Mouse (Mus musculus) common myeloid progenitor, adult 5-6 weeks (primary cell): Measurements from ENCODE around the gene Irf2bp2. TPM values are rescaled to one million over a fixed set of nuclear protein-coding genes. Genes with fewer than 3 reads are reported as not detected.

ENCODE experiments used
- ATAC-seq: replicated peaks from 2 replicates; pipeline ENCODE4 v1.8.0; 2016; ENCODE audit warnings: low read depth, mild to moderate bottlenecking, moderate TSS enrichment, inconsistent platforms; ENCODE audit not compliant: poor library complexity, severe bottlenecking
- total RNA-seq: library from RNA; stranded (forward); fragments of 200-1000, 187-1606 nt; gene quantifications from 2 replicates; pipeline ENCODE4 v1.2.3, GENCODE M21; 2017

Gene Irf2bp2
- total RNA-seq: 72.3 and 85.4 TPM in 2 replicates

- ATAC-seq: peak; percentile 13
These were observed at the start of gene Irf2bp2 for GRCm38 (mm10) chr8:126593889-126594480. TSS of gene Irf2bp2 (minus strand) at chr8:126593986.

- no peak for ATAC-seq
These were observed 48.9 kb upstream of the Irf2bp2 start for GRCm38 (mm10) chr8:126642665-126643064.

- no peak for ATAC-seq
These were observed 47.9 kb upstream of the Irf2bp2 start for GRCm38 (mm10) chr8:126641568-126642295.

GRCm38 (mm10) chr8:126639161-126639560 lies 45.4 kb upstream of the Irf2bp2 start:
- ATAC-seq: no peak

GRCm38 (mm10) chr8:126638027-126638426 lies 44.2 kb upstream of the Irf2bp2 start:
- ATAC-seq: no peak

- ATAC-seq: no peak
These were observed 40.8 kb upstream of the Irf2bp2 start for GRCm38 (mm10) chr8:126634541-126635048.

GRCm38 (mm10) chr8:126628616-126629015 lies 34.8 kb upstream of the Irf2bp2 start:
- peak; percentile 93 for ATAC-seq

- ATAC-seq: peak; percentile 69
These were observed 32.6 kb upstream of the Irf2bp2 start for GRCm38 (mm10) chr8:126626415-126626814.

- no peak for ATAC-seq
These were observed 28.5 kb upstream of the Irf2bp2 start for GRCm38 (mm10) chr8:126622111-126622795.

- ATAC-seq: 0 out of 2 replicates have a peak, but pooled peaks have one; percentile 26
These were observed 26.9 kb upstream of the Irf2bp2 start for GRCm38 (mm10) chr8:126620721-126621120.

- 0 out of 2 replicates have a peak, but pooled peaks have one; percentile 13 for ATAC-seq
These were observed 25.7 kb upstream of the Irf2bp2 start for GRCm38 (mm10) chr8:126619487-126619886.

- ATAC-seq: no peak
These were observed 23.9 kb upstream of the Irf2bp2 start for GRCm38 (mm10) chr8:126617665-126618064.

GRCm38 (mm10) chr8:126616736-126617135 lies 22.9 kb upstream of the Irf2bp2 start:
- no peak for ATAC-seq

GRCm38 (mm10) chr8:126615765-126616164 lies 22.0 kb upstream of the Irf2bp2 start:
- ATAC-seq: no peak; the same call in 1 of the 2 replicates

GRCm38 (mm10) chr8:126614740-126615132 lies 20.9 kb upstream of the Irf2bp2 start:
- no peak for ATAC-seq

GRCm38 (mm10) chr8:126614062-126614739 lies 20.4 kb upstream of the Irf2bp2 start:
- peak; percentile 67 for ATAC-seq

- ATAC-seq: no peak
These were observed 19.4 kb upstream of the Irf2bp2 start for GRCm38 (mm10) chr8:126613143-126613542.

GRCm38 (mm10) chr8:126612739-126613138 lies 19.0 kb upstream of the Irf2bp2 start:
- no peak for ATAC-seq

- no peak for ATAC-seq
These were observed 16.9 kb upstream of the Irf2bp2 start for GRCm38 (mm10) chr8:126610713-126611112.

GRCm38 (mm10) chr8:126609556-126610263 lies 15.9 kb upstream of the Irf2bp2 start:
- ATAC-seq: no peak
